Mouse (Mus musculus): ENCODE data around the gene Megf11.

Gene Megf11

GRCm38 (mm10) chr9:64758052-64758451 is 372.6 kb downstream of the Megf11 start:
- DNase-seq (ENCODE audit: low spot score): no peak
